Mouse (Mus musculus) cerebellum, adult 2 months (tissue): ENCODE measurements at regions not wholly inside any gene's neighbourhood (a gene's known extent, or its start where the extent isn't known, plus 50 kb on each side); places are given as distances from the start of the nearest gene placed in this dataset.

Experiments used
- CTCF ChIP-seq: fragments of 200-500 bp; IDR thresholded peaks from 2 replicates; pipeline ENCODE4 v1.5.1; 2011; ENCODE audit warnings: low read depth, mild to moderate bottlenecking, control low read depth, low read length, moderate library complexity, borderline replicate concordance; ENCODE audit not compliant: insufficient read depth
- POLR2A ChIP-seq: fragments of 200-500 bp; IDR thresholded peaks from 2 replicates; pipeline ENCODE4 v1.6.1; 2011; ENCODE audit warnings: low read length, control low read depth, borderline replicate concordance; ENCODE audit not compliant: insufficient read depth

- no peak for TF ChIP-seq POLR2A
- TF ChIP-seq CTCF: no peak
Observed at GRCm38 (mm10) chr5:53380203-53380602, 85.7 kb upstream of the Rbpj start.
